Mouse (Mus musculus) frontal cortex, adult (tissue): ENCODE measurements around the gene Mbd3.
A peak's percentile ranks its signal among the peaks of the same experiment; 100 is the strongest.

Experiments used
- ATAC-seq: cut with Nextera tagmentation; 2 replicates; pipeline ENCODE4 v1.9.2; 2017; ENCODE audit warnings: mild to moderate bottlenecking, moderate library complexity, mixed read lengths; ENCODE audit not compliant: low TSS enrichment

The Mbd3 gene

GRCm38 (mm10) chr10:80423562-80423961, 24.2 kb upstream of the Mbd3 start:
- ATAC-seq: no peak

GRCm38 (mm10) chr10:80421651-80422472, 22.5 kb upstream of the Mbd3 start:
- ATAC-seq: no peak

- no peak for ATAC-seq
Measured at GRCm38 (mm10) chr10:80421208-80421607, 21.9 kb upstream of the Mbd3 start.

- ATAC-seq: no peak
Measured at GRCm38 (mm10) chr10:80420729-80421128, 21.4 kb upstream of the Mbd3 start.

- ATAC-seq: no peak
Measured at GRCm38 (mm10) chr10:80419419-80419818, 20.1 kb upstream of the Mbd3 start.

DNA sequence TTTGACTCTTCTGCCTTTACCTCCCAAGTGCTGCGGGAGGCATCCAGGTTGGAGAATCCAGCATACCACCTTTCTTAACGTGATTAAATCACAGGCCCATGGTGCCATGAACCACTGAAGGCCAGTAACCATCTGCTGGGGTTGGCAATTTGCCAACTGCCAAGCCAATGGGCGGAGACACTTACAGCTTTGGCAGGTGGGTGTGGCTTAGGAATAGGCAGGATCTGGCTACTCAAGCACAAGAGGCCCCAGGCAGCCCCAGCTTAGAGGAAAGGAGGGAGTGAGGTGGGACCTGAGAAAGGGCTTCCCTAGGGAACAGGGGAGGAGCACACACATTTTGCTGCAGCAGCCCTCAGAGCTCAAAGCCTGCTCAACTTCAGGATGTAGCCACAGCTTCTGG, 19.0 kb upstream of the Mbd3 start:
- ATAC-seq: no peak

- no peak for ATAC-seq
Measured at GRCm38 (mm10) chr10:80417841-80418240, 18.5 kb upstream of the Mbd3 start.

DNA sequence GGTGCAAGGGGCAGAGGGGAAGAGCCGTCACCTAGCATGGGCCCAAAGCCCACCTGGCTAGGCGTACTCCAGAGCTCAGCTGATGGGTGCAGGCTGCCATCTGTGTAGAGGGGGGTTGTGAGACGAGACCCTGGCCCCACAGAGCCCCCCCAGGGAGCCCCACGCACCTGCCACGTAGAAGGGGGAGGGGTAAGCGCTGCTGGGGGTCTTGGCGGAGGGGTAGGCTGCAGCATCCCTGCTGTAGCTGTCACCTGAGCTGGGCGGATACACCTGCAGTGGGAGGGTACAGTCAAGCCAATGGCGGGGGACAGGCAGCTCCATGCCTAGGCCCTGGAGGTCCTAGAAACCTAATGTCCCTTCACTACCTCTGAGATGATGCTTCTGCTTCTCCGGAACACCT, 18.0 kb upstream of the Mbd3 start:
- ATAC-seq: no peak

DNA sequence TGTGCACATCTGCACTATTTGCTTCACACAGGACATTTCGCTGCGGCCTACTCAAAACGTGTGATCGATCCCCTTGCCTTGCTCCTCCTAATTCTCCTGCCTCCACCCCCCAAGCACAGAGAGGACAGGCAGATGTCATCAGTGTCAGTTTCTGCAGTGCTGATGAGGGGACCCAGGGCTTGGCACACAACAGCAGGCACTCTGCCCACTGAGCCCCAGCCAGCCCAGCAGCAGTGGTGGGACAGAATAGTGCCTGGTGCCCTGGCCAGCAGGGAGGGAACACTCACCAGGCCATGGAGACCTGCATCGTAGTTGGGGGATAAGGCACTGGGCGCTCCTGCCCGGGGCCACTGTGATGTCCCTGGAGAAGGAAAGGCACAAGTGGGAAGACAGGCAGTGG, 16.2 kb upstream of the Mbd3 start:
- no peak for ATAC-seq

DNA sequence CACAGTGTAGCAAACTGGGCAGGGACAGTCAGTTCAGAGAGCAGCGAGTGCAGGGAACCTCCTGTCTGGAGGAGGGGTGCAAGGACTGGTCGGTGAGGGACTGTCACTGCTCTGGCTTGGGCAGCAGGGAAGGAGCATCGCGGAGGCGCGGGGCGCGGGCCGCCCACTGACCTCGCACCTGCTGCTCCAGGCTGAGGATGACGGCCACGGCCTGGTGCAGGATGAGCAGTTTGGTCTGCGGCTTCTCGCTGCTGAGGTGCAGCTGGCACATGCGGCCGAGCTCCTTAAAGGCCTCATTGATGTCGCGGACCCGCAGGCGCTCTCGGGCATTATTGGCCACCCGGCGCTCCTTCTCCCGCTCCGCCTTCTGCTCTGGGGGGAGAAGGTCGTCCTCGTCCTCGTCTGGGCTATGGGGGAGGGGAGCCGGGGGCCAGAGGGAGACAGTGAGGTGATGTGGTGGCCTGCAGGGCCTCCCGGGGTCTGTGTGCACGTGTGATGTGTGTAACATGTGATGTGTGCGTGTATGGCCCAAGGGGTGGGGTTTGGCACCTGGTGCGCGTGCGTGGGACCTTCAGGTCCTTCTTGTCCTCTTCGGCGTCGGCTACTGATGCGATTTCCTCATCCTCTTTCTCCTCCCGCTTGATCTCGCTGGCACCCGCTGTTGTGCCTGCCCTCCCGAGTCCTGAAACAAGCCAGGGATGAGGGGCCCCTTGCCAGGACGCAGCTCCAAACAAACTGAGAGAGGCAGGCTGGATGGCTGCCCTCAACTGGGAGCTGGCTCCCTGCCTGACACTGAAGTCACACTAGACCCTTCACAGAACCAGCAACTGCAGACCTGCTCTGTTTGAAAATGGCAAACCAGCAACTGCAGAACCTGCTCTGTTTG, 13.5 kb upstream of the Mbd3 start:
- ATAC-seq: peak; percentile 20; the same call in 1 of the 2 replicates

DNA sequence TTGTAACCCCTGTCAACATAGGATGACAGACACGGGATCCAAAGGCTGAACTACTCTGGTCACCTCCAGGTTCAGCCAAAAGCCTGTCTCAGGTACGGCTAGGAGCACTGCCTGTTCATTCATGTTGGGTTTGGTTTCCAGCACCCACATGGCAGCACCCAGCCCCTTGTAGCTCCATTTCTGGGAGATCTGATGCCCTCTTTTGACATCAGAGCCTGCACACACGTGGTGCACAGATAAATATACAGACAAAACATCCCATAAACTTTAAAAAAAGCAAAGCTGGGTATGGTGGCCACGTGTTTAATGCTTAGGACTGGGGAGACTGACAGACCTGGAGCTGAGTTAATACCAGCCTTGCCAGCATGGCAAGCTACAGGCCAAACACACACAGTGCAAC, 8.6 kb upstream of the Mbd3 start:
- no peak for ATAC-seq

DNA sequence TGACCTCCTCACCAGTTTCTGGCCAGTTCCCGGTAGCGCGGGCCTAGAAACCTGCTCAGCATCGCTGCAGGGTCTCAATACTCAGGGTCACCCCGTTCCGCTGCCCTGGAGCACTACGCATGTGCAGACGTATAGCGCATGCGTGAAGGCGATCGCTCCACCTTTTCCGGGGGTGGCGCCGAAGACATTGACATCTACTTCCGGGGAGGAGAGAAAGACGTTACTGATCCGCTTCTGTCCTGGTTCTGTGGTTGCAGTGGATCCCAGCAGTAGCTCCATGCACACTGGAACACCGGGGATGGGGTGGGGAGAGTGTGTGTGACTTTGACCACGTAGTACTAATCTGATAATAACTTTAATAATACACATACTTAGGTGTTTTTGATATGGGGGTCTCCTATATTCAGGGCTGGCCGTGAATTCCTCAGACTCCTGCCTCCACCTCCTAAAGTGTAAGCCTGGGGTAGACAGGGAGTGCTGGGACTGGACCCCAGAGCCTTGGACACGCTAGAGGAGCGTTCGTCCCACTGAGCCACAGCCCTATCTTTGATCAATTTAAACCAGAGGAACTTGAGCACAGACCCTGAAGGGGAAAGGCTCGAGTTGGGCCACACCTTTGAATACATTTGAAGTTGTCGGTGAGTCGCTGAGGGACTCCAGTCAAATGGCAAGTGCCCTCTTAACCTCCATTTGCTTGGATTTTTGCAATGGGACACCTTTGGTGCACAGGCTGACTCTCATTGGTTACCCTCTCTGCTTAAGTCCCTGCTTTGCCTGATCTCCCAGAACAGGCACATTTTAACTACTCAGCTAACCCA, 7.5 kb upstream of the Mbd3 start, which contains the start of gene Uqcr11:
Gene Uqcr11 (minus strand): TSS at position 147 of the 818 bp plus-strand sequence.
- peak; percentile 90 for ATAC-seq

- ATAC-seq: no peak
Measured at GRCm38 (mm10) chr10:80405481-80406173, 6.3 kb upstream of the Mbd3 start.

GRCm38 (mm10) chr10:80403044-80403692, 3.8 kb upstream of the Mbd3 start:
- ATAC-seq: no peak

DNA sequence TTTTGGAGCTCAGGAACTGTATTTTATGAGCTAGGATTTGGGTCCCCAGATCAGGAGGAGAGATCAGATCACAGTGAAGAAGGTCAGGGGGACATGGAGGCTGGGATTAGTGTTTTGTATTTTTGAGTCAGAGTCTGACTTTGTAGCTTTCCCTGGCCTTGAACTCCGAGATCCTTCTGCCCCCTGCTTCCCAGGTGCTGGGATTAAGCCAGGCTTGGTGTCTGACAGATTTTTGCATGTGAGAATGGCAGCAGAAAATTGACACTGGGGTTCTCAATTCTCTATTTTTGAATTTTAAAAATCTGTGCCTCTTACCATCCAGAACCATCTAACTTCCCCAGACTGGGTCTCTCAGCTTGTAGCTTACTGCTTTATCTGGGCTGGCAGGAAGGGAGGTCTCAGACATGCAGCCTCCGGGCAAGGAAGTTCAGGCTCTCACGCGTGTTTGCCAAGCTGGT, 1.4 kb upstream of the Mbd3 start:
- ATAC-seq: no peak

DNA sequence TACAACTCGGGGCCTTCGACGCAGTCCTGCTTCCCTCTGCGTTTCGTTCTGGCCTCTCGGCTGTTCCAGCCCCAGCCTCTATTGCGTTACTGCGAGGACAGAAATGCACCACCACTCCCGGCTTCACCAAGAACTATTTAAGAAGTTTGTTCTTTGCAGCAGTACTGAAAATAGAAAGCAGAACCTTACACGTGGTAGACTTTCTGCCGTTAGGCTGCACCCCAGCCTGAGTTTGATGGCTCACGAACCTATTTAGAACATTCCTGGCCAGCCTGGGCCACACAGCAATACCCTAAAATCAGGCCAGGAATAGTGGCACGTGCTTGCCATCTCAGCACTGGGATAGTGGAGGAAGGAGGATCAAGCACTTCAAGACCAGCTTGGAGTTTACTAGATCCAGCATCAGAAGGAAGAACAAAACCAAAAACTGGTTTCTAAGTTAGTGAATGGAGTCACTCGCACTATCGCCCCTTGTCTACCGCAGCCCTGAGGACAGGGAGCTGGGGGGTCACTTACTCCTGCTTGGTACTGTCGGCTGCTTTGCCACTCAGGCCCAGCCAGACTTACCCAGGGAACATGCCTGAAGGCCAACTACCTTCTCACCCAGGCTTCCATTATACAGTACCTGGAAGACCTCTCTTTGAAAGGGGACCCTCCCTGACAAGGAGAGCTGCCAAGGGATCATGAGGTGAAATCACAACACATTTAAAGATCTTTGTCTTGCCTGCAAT, 788 bp upstream of the Mbd3 start:
- ATAC-seq: peak; percentile 3

DNA sequence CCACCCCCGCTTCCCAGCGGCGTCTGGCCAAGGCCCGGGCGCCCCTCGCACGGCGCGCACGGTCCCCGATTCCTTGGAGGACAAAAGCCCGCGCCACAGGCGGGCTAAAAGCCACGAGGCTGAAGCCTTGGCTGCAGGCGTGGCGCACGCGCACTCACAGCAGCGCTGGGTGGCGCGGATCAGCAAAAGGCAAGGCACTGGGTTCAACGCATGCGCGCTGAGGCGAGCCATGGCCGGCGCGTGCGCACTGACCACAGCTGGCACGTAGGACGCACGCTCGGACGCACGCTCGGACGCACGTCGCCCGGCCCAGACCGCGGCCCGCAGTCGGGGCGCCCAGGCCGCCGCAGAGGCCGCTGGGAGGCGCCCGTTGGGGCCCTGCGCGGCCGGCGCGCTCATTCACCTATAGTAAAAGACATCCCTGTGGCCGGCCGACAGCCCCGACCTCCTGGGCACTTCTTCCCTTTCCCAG, 595 bp downstream of the Mbd3 start:
- ATAC-seq: peak; percentile 56

- ATAC-seq: no peak
Measured at GRCm38 (mm10) chr10:80398174-80398535, 1.2 kb downstream of the Mbd3 start.

DNA sequence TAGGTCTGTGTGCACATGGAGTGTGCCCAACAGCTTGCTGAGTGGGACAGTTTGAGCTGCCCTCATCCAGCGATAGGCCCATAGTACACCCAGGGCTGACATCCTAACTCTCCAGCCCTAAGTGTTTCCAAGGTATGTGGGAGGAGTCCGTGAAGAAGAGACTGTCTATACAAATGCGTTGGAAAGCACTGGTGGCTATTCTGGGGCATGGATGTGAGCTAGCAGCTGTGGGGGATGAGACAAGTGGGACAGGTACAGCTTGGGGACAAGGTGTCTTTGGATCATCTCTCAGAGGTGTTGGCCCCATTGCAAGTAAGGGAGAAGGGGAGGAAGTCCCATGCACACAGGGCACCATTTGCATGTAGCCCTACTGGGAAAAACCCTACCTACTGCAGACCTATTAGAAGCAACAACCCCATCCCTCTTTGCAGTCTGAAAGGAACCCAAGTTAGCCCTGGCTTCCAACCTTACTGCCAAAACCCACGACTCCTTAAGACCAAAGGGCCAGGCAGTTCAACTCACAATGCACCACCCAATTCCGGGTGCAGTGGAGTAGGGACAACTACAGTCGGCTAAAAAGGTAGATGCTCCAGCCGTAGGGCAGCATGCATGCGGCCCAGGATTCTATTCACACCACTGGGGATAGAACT, 1.7 kb downstream of the Mbd3 start:
- ATAC-seq: no peak
